Mouse (Mus musculus): ENCODE results near the gene Mllt3. TPM values are rescaled to one million over a fixed set of nuclear protein-coding genes. Genes with fewer than 3 reads are reported as not detected.

The Mllt3 gene
- polyA plus RNA-seq, 1 experiment from 2014 or later: 67.2 TPM

DNA sequence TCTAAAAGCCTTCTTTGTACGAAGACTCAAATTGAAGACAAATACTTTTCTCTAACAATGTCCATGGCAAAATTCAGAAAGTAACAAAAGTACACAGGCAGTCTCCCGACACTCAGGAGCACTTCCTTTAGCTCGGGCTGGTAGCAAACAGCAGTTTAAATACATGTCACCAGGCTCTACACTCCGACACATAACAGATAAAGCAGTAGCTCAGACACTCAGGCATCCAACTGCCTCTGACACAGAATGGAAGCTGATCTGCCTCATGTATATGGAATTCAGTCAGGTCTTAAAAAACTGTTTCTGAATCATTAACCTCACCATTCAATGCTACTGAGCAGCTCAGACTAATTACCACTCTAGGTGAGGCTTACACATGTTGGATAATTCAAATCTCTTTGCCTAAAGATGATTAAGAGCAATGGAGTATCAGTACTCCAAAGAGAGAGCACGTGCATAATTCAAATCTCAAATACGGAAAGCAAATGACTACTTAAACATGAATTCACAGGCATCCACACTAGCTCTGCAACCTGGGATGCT lies 188.4 kb downstream of the Mllt3 start:
- Histone ChIP-seq H3K27me3 (ENCODE audit: low read depth, poor library complexity, severe bottlenecking) (no peaks in the 10 kb centered on the region), H3K4me1 (no peaks in the 10 kb centered on the region), H3K9me3 (replicated peaks) (no peaks in the 10 kb centered on the region), H3K27ac (replicated peaks) (no peak overlapping the region), H3K36me3 (peaks cover 17% of the 10 kb centered on the region), H3K4me3 (no peak overlapping the region)
- WGBS: 87% methylated on average over 6 of the region's 6 CpGs
- no peak for DNase-seq (ENCODE audit: low spot score)

DNA sequence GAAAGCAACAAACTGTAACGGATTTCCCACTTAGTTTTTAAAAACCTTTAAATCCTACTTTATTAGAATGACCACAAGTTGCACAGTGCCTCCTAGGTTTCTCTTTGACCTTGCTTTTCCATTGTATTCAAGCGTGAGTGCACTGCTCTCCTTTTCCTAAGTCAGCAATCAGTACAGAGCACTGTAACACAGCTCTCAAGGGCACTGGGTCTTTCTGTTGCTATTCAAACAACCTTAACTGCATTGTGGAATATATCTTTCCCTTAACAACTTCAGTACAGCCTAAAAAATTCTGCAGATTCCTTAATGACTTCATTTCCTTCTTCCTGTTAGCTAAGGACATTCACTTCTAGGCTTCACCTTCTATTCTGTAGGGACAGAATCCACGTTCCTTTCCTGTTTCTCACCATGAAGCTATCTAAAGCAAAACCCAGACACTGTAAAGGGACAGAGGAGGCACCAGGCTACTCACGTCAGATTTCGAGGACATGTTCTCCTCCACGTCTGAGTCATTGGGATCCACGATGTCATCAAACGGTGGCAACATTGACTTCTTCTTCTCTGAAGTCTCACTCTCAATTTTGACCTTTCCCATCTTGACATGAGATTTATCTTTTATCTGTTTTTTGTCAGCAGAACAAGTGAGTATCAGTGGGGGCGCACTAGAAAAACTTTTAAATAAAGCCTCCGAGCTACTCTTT lies 192.8 kb downstream of the Mllt3 start:
- Histone ChIP-seq H3K27me3 (ENCODE audit: low read depth, poor library complexity, severe bottlenecking) (no peaks in the 10 kb centered on the region), H3K27ac (replicated peaks) (no peak overlapping the region), H3K4me1 (peaks cover 12% of the 10 kb centered on the region), H3K4me3 (no peak overlapping the region), H3K9me3 (replicated peaks) (no peaks in the 10 kb centered on the region), H3K36me3 (peaks cover 32% of the 10 kb centered on the region)
- 90% methylated on average over 10 of the region's 10 CpGs for WGBS
- DNase-seq (ENCODE audit: low spot score): no peak

DNA sequence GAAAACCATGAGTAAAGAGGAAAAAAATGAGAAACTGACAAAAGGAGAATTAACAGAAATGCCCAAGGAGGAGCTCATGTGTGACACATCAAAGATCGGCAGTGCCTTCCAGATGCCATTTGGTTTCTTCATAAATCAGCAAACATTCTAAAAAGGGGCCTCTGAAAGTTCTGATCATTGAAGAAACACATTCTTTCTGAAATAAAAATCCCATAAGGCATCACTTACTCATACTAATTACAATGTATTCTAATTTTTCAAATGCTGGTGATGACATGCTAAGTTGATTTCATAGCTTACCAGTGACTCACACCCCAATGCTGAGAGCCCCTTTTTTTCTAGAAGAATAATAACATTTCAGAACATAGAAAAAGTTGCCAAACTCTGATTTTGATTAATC lies 194.4 kb downstream of the Mllt3 start:
- H3K27ac ChIP-seq (replicated peaks): no peak overlapping the region
- DNase-seq (ENCODE audit: low spot score): no peak
- peaks cover 32% of the 10 kb centered on the region for H3K36me3 ChIP-seq
- no peak overlapping the region for H3K4me3 ChIP-seq
- H3K27me3 ChIP-seq (ENCODE audit: low read depth, poor library complexity, severe bottlenecking): no peaks in the 10 kb centered on the region
- peaks cover 25% of the 10 kb centered on the region for H3K4me1 ChIP-seq
- WGBS: 96% methylated on average over 1 of the region's 1 CpGs
- H3K9me3 ChIP-seq (replicated peaks): no peaks in the 10 kb centered on the region

DNA sequence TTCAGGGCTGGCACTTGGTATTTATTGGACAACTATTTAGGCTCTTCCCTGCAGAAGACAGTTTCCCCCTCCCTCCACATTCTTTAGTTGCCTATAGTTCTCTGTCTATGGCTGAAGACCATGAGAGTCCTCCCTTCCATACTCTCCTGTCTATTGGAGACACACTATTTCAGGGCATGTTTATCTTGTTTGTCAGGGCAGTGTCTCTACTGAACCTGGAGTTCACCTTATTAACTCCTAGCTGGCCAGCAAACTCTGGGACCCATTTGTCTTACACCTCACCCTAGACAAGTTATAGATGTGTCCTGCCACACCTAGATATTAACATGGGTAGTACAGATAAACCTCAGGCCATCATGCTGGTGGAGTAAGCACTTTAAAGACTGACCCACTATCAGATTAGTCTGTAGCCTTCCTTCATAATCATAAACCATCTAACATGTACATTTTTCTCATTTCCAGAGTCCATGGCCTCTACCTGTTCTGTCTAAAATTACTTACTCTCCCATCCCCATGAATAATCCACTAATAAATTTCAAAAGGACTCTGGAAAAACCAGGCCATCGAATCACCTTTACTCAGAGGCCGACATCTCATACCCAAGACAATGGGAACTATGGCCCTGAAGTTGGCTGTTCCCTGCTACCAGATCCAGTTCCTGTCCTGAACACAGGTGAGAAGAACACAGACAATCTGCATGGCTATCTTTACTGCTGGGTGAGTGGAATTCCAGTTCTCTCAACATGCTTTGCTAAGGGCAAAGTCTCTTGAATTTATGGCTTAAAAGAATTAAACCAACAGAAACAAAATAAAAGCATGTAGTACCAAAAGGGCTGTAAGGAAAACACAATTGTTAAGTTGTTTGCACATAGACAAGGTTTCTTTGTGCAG lies 195.4 kb downstream of the Mllt3 start:
- no peak for DNase-seq (ENCODE audit: low spot score)

DNA sequence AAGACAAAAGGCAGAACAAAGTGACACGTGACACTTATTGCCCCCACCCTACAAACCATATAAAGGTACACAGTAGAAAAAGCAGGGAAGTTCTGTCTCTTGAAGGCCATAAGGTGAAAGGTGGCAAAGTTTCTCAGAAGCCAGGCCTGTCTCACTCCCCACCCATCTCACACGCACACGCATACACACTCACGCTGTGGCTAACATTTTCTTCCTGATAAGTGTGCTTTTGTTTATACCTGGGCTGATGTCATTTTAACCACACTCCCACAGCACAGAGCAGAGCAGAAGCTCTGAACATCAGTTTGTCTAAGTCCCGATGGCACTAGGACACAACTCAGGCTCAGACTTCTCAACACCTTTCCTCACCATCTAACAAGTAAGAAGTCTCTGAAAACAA lies 196.9 kb downstream of the Mllt3 start:
- no peak for DNase-seq (ENCODE audit: low spot score)

More for the DNA sequence above, 195.4 kb downstream of the Mllt3 start:
- no peaks in the 10 kb centered on the region for H3K9me3 ChIP-seq (replicated peaks)
- no peak overlapping the region for H3K4me3 ChIP-seq
- H3K4me1 ChIP-seq: peaks cover 25% of the 10 kb centered on the region
- H3K27me3 ChIP-seq (ENCODE audit: low read depth, poor library complexity, severe bottlenecking): no peaks in the 10 kb centered on the region
- H3K36me3 ChIP-seq: peaks cover 40% of the 10 kb centered on the region
- no peak overlapping the region for H3K27ac ChIP-seq (replicated peaks)
- 95% methylated on average over 2 of the region's 2 CpGs for WGBS

DNA sequence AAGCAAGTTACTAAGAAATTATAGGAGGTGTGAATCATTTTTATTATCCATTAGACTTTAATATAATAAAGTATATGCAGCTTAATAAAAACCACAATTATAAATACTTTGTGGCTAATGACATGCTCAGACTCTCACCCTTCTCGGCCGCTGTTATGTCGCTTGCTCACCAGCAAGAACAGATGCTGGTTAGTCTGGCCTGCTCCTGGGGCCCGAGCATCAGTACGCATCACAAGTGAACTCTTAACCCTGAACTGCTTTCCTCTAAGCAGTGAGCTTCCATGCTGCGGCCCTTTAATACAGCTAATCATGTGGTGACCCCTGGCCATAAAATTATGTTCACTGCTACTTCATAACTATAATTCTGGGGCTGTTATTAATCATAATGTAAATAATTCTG lies 198.0 kb downstream of the Mllt3 start:
- Histone ChIP-seq H3K27ac (replicated peaks) (no peak overlapping the region), H3K4me3 (no peak overlapping the region), H3K36me3 (peaks cover 29% of the 10 kb centered on the region), H3K27me3 (ENCODE audit: low read depth, poor library complexity, severe bottlenecking) (no peaks in the 10 kb centered on the region), H3K4me1 (peaks cover 25% of the 10 kb centered on the region), H3K9me3 (replicated peaks) (no peaks in the 10 kb centered on the region)
- WGBS: 79% methylated on average over 6 of the region's 6 CpGs
- DNase-seq (ENCODE audit: low spot score): no peak

More for the DNA sequence above, 196.9 kb downstream of the Mllt3 start:
- peaks cover 25% of the 10 kb centered on the region for H3K4me1 ChIP-seq
- H3K27me3 ChIP-seq (ENCODE audit: low read depth, poor library complexity, severe bottlenecking): no peaks in the 10 kb centered on the region
- 91% methylated on average over 5 of the region's 5 CpGs for whole genome bisulfite sequencing
- peaks cover 39% of the 10 kb centered on the region for H3K36me3 ChIP-seq
- no peak overlapping the region for H3K27ac ChIP-seq (replicated peaks)
- no peaks in the 10 kb centered on the region for H3K9me3 ChIP-seq (replicated peaks)
- no peak overlapping the region for H3K4me3 ChIP-seq

DNA sequence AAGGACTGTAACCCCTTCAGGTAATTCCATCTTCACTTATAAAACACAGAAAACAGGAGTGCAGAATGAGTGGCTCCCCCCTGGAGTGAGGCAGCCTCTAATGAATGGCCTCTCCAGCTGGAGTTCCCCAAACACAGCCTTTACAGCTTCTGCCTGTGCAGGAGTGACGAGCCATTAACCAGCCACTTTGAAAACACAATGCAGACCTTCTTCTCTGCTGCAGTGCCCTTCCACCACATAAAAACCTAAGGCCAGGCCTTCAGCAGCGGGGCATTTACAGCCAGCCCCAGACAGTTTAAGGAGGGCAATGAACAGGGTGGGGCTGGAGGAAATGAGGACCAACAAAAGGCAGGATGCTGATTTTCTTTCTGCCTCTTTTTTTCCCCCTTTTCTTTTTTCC lies 198.9 kb downstream of the Mllt3 start:
- DNase-seq (ENCODE audit: low spot score): no peak
- H3K36me3 ChIP-seq: peaks cover 20% of the 10 kb centered on the region
- H3K4me1 ChIP-seq: peaks cover 25% of the 10 kb centered on the region
- no peak overlapping the region; the same call in 1 of the 2 replicates for H3K27ac ChIP-seq (replicated peaks)
- H3K4me3 ChIP-seq: no peak overlapping the region
- 26% methylated on average over 2 of the region's 2 CpGs for WGBS
- H3K27me3 ChIP-seq (ENCODE audit: low read depth, poor library complexity, severe bottlenecking): no peaks in the 10 kb centered on the region
- no peaks in the 10 kb centered on the region for H3K9me3 ChIP-seq (replicated peaks)

DNA sequence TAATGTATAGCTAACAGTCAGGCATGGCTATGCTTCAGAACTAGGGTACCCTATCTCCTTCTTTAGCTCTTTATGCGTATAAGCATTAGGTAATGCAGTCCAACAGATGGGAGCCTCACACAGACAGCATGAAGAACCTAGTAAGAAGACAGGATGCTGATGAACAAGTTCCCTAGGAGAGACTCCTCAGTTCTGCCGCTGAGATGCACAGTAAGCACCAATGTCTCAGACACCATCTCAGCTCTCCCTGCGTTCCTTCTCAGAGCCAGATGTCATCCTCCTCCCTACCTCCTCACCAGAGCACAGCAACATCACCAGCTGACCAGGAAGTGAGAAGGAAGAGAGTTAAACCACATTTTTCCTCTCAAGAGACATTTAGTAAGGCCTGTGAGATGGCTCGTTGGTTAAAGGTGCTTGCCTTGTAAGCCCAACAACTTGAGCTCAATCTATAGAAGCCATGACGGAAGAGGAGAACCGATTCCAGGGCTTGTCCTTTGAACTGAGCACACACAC lies 202.3 kb downstream of the Mllt3 start:
- H3K27me3 ChIP-seq (ENCODE audit: low read depth, poor library complexity, severe bottlenecking): no peaks in the 10 kb centered on the region
- peaks cover 18% of the 10 kb centered on the region for H3K4me1 ChIP-seq
- WGBS: 95% methylated on average over 6 of the region's 6 CpGs
- H3K4me3 ChIP-seq: no peak overlapping the region
- no peak for DNase-seq (ENCODE audit: low spot score)
- H3K27ac ChIP-seq (replicated peaks): no peak overlapping the region
- peaks cover 9% of the 10 kb centered on the region for H3K36me3 ChIP-seq
- H3K9me3 ChIP-seq (replicated peaks): no peaks in the 10 kb centered on the region

DNA sequence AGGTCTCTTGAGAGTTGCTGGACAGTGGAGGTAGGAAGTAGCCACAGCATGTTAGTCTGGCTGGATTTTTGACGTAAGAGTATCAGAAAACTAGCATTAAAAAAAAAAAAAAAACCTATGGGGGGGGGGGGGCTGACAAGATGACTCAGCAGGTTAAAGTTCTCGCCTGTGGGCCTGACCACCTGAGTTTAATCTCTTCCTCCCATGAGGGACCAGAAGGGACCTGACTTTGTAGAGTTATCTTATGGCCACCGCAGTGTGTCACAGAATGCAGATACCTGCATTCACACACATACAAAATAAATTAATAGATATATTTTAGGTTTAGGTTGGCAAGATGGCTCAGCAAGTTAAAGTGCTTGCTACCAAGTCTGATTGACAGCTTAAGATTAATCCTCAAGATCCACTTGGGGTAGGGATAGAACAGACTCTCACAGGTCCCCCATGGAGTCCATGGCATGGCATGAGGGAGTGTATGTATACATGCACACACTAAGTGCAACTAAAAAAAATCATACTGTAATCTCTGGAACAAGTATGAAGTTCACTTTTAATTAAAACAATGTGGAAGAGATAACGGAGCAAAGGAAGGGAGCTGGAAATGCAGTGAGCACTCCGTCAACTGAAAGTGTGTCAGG lies 203.6 kb downstream of the Mllt3 start:
- H3K27ac ChIP-seq (replicated peaks): no peak overlapping the region
- H3K36me3 ChIP-seq: peaks cover 9% of the 10 kb centered on the region
- H3K27me3 ChIP-seq (ENCODE audit: low read depth, poor library complexity, severe bottlenecking): no peaks in the 10 kb centered on the region
- no peak overlapping the region for H3K4me3 ChIP-seq
- DNase-seq (ENCODE audit: low spot score): no peak
- WGBS: 90% methylated on average over 5 of the region's 5 CpGs
- H3K4me1 ChIP-seq: peaks cover 5% of the 10 kb centered on the region
- no peaks in the 10 kb centered on the region for H3K9me3 ChIP-seq (replicated peaks)

DNA sequence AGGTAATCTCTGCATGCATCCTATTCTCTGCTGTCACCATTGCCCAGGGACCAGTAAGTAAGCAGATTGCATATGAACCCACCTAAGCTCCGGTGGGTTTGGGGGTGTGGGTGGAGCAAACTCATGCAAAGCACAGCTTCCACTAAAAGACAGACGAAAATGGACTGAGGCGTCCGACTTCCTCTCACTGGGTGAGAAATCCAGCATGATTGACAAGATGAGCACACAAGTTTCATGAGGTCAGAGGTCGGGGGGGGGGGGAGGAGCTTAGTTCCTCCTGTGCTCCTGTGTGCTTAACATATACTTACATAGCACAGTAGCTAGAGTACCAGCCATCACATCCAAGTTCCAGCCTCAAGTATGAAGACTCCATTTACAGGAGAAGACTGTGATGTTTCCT lies 206.8 kb downstream of the Mllt3 start:
- no peaks in the 10 kb centered on the region for H3K4me1 ChIP-seq
- no peaks in the 10 kb centered on the region for H3K9me3 ChIP-seq (replicated peaks)
- peaks cover 9% of the 10 kb centered on the region for H3K36me3 ChIP-seq
- H3K27me3 ChIP-seq (ENCODE audit: low read depth, poor library complexity, severe bottlenecking): no peaks in the 10 kb centered on the region
- no peak overlapping the region for H3K27ac ChIP-seq (replicated peaks)
- no peak overlapping the region for H3K4me3 ChIP-seq
- 74% methylated on average over 5 of the region's 5 CpGs for WGBS
- no peak for DNase-seq (ENCODE audit: low spot score)

DNA sequence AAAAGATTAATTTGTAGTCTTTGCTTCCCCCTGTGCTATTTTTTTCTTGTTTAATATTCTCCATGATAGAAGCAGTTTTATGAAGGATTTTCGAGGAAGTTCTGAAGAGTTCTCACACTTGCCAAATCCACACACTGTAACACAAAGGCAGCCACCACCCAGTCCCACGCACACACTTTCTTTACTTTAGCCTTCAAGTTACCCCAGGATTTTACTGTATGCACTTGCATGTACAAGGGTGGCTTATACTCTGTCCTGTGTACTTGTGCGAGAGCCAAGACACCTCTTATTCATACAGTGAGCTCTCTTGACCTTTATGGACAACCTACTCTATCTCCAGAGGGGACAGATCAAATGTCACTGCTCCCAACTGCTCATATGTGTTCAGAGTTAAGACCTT lies 209.5 kb downstream of the Mllt3 start:
- H3K4me3 ChIP-seq: no peak overlapping the region
- H3K9me3 ChIP-seq (replicated peaks): no peaks in the 10 kb centered on the region
- no peak overlapping the region for H3K27ac ChIP-seq (replicated peaks)
- no peaks in the 10 kb centered on the region for H3K4me1 ChIP-seq
- DNase-seq (ENCODE audit: low spot score): no peak
- H3K27me3 ChIP-seq (ENCODE audit: low read depth, poor library complexity, severe bottlenecking): no peaks in the 10 kb centered on the region
- H3K36me3 ChIP-seq: peaks cover 9% of the 10 kb centered on the region
- WGBS: 89% methylated on average over 3 of the region's 3 CpGs

DNA sequence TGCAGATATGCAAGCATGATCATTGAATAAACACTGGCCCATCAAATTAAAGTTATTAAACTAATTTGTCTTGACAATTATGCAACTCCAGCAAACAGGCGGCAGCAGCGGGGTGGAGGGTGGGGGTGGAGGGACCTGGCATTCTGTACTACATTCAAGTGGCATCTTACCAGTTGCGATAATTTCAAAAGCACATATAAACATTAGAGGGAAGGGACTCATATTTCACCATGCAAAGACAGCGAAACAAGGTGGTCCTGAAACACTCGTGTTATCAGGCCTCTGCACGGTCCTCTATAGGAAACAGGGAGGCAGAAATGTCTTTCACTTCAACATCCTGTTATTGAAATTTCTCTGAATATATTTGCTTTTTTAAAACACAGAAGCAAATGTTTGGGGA lies 210.0 kb downstream of the Mllt3 start:
- Histone ChIP-seq H3K27ac (replicated peaks) (no peak overlapping the region), H3K4me3 (no peak overlapping the region), H3K36me3 (peaks cover 9% of the 10 kb centered on the region), H3K27me3 (ENCODE audit: low read depth, poor library complexity, severe bottlenecking) (no peaks in the 10 kb centered on the region), H3K9me3 (replicated peaks) (no peaks in the 10 kb centered on the region), H3K4me1 (no peaks in the 10 kb centered on the region)
- no peak for DNase-seq (ENCODE audit: low spot score)
- 91% methylated on average over 6 of the region's 6 CpGs for WGBS

Data from midbrain, embryonic 10.5 days (tissue).